Mouse (Mus musculus): ENCODE results near the gene Uqcc2. TPM values are rescaled to one million over a fixed set of nuclear protein-coding genes. Genes with fewer than 3 reads are reported as not detected.

Gene Uqcc2
- polyA plus RNA-seq, 1 experiment = 242 TPM

- no peak for TF ChIP-seq CTCF (IDR thresholded peaks at IDR 0.05; ENCODE audit: borderline replicate concordance, extremely low read depth, insufficient read depth, insufficient read length)
- no peak for TF ChIP-seq POLR2A (IDR thresholded peaks at IDR 0.05; ENCODE audit: borderline replicate concordance, extremely low read depth, insufficient read depth, insufficient read length, poor library complexity, severe bottlenecking)
- no peak for DNase-seq (ENCODE audit: low read depth)
Observed at GRCm38 (mm10) chr17:27101675-27102074, 32.0 kb downstream of the Uqcc2 start.

- DNase-seq (ENCODE audit: low read depth) = peak; percentile 65
- TF ChIP-seq CTCF (IDR thresholded peaks at IDR 0.05; ENCODE audit: borderline replicate concordance, extremely low read depth, insufficient read depth, insufficient read length) = peak; percentile 48; the same call in 1 of the 2 replicates
- TF ChIP-seq POLR2A (IDR thresholded peaks at IDR 0.05; ENCODE audit: borderline replicate concordance, extremely low read depth, insufficient read depth, insufficient read length, poor library complexity, severe bottlenecking) = no peak
Observed at GRCm38 (mm10) chr17:27095690-27096089, 38.0 kb downstream of the Uqcc2 start.

- no peak for TF ChIP-seq POLR2A (IDR thresholded peaks at IDR 0.05; ENCODE audit: borderline replicate concordance, extremely low read depth, insufficient read depth, insufficient read length, poor library complexity, severe bottlenecking)
- no peak for TF ChIP-seq CTCF (IDR thresholded peaks at IDR 0.05; ENCODE audit: borderline replicate concordance, extremely low read depth, insufficient read depth, insufficient read length)
Observed at GRCm38 (mm10) chr17:27090068-27090467, 43.6 kb downstream of the Uqcc2 start.

GRCm38 (mm10) chr17:27087426-27087825 lies 46.3 kb downstream of the Uqcc2 start:
- peak; percentile 35 for DNase-seq (ENCODE audit: low read depth)

More at GRCm38 (mm10) chr17:27090068-27090467, 43.6 kb downstream of the Uqcc2 start:
- DNase-seq (ENCODE audit: low read depth) = no peak

GRCm38 (mm10) chr17:27085676-27086075 lies 48.0 kb downstream of the Uqcc2 start:
- TF ChIP-seq POLR2A (IDR thresholded peaks at IDR 0.05; ENCODE audit: borderline replicate concordance, extremely low read depth, insufficient read depth, insufficient read length, poor library complexity, severe bottlenecking) (no peak), CTCF (IDR thresholded peaks at IDR 0.05; ENCODE audit: borderline replicate concordance, extremely low read depth, insufficient read depth, insufficient read length) (peak; percentile 60; the same call in 1 of the 2 replicates)
- DNase-seq (ENCODE audit: low read depth) = peak; percentile 54

More at GRCm38 (mm10) chr17:27087426-27087825, 46.3 kb downstream of the Uqcc2 start:
- TF ChIP-seq CTCF (IDR thresholded peaks at IDR 0.05; ENCODE audit: borderline replicate concordance, extremely low read depth, insufficient read depth, insufficient read length) (peak; percentile 57; the same call in 1 of the 2 replicates), POLR2A (IDR thresholded peaks at IDR 0.05; ENCODE audit: borderline replicate concordance, extremely low read depth, insufficient read depth, insufficient read length, poor library complexity, severe bottlenecking) (no peak)

- no peak for DNase-seq (ENCODE audit: low read depth)
- TF ChIP-seq CTCF (IDR thresholded peaks at IDR 0.05; ENCODE audit: borderline replicate concordance, extremely low read depth, insufficient read depth, insufficient read length) (no peak), POLR2A (IDR thresholded peaks at IDR 0.05; ENCODE audit: borderline replicate concordance, extremely low read depth, insufficient read depth, insufficient read length, poor library complexity, severe bottlenecking) (no peak)
Observed at GRCm38 (mm10) chr17:27083601-27084000, 50.1 kb downstream of the Uqcc2 start.

- no peak for DNase-seq (ENCODE audit: low read depth)
- TF ChIP-seq CTCF (IDR thresholded peaks at IDR 0.05; ENCODE audit: borderline replicate concordance, extremely low read depth, insufficient read depth, insufficient read length) (no peak), POLR2A (IDR thresholded peaks at IDR 0.05; ENCODE audit: borderline replicate concordance, extremely low read depth, insufficient read depth, insufficient read length, poor library complexity, severe bottlenecking) (no peak)
Observed at GRCm38 (mm10) chr17:27082796-27083195, 50.9 kb downstream of the Uqcc2 start.

- DNase-seq (ENCODE audit: low read depth) = no peak
- TF ChIP-seq CTCF (IDR thresholded peaks at IDR 0.05; ENCODE audit: borderline replicate concordance, extremely low read depth, insufficient read depth, insufficient read length) (no peak), POLR2A (IDR thresholded peaks at IDR 0.05; ENCODE audit: borderline replicate concordance, extremely low read depth, insufficient read depth, insufficient read length, poor library complexity, severe bottlenecking) (no peak)
Observed at GRCm38 (mm10) chr17:27081868-27082267, 51.8 kb downstream of the Uqcc2 start.

GRCm38 (mm10) chr17:27078499-27078898 lies 55.2 kb downstream of the Uqcc2 start:
- TF ChIP-seq CTCF (IDR thresholded peaks at IDR 0.05; ENCODE audit: borderline replicate concordance, extremely low read depth, insufficient read depth, insufficient read length) (no peak), POLR2A (IDR thresholded peaks at IDR 0.05; ENCODE audit: borderline replicate concordance, extremely low read depth, insufficient read depth, insufficient read length, poor library complexity, severe bottlenecking) (no peak)
- no peak for DNase-seq (ENCODE audit: low read depth)

- TF ChIP-seq CTCF (IDR thresholded peaks at IDR 0.05; ENCODE audit: borderline replicate concordance, extremely low read depth, insufficient read depth, insufficient read length) (peak; percentile 54; the same call in 1 of the 2 replicates), POLR2A (IDR thresholded peaks at IDR 0.05; ENCODE audit: borderline replicate concordance, extremely low read depth, insufficient read depth, insufficient read length, poor library complexity, severe bottlenecking) (no peak)
- DNase-seq (ENCODE audit: low read depth) = no peak
Observed at GRCm38 (mm10) chr17:27077920-27078319, 55.8 kb downstream of the Uqcc2 start.

- DNase-seq (ENCODE audit: low read depth) = no peak
- TF ChIP-seq POLR2A (IDR thresholded peaks at IDR 0.05; ENCODE audit: borderline replicate concordance, extremely low read depth, insufficient read depth, insufficient read length, poor library complexity, severe bottlenecking) (no peak), CTCF (IDR thresholded peaks at IDR 0.05; ENCODE audit: borderline replicate concordance, extremely low read depth, insufficient read depth, insufficient read length) (peak; percentile 23; the same call in 1 of the 2 replicates)
Observed at GRCm38 (mm10) chr17:27077133-27077532, 56.6 kb downstream of the Uqcc2 start.
